Mouse (Mus musculus) spleen, postnatal 36 days (tissue): ENCODE data around the gene Il27ra.

Source experiments
- DNase-seq, 2 experiments: peaks; one replicate each; pipeline ENCODE4 v3.0.0; 2022; ENCODE audit warnings: low spot score in 2 of 2, mixed read lengths in 1 of 2

Il27ra gene

GRCm38 (mm10) chr8:84065457-84066072 is 23.2 kb upstream of the Il27ra start:
- DNase-seq = no peak

- no peak for DNase-seq
Observed at GRCm38 (mm10) chr8:84065037-84065436, 22.6 kb upstream of the Il27ra start, which contains the start of gene Gm10643. Gm10643 (minus strand) TSS chr8:84065137.

- peak; percentile 90 for DNase-seq
Observed at GRCm38 (mm10) chr8:84063861-84064610, 21.6 kb upstream of the Il27ra start.

DNA sequence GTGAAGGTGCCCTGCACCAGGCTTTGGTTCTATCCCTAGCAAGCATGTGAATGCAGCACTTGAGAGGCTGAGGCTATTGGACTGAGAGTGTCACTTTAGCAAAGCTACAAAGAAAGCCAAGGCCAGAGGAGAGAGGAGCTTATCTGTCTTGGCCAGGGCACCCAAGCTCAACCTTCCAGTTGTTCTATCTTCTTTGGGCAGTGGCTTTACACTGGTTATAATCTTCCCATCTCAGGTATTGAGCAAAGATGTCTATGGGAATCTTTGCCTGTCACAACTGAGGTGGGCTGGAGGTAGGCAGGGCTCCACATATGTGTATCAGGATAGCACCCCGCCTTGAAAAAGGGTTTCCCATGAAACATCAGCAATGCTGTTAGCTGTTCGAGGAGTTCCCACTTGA is 17.9 kb upstream of the Il27ra start:
- DNase-seq = no peak

- no peak for DNase-seq
Observed at GRCm38 (mm10) chr8:84059226-84059625, 16.8 kb upstream of the Il27ra start.

DNA sequence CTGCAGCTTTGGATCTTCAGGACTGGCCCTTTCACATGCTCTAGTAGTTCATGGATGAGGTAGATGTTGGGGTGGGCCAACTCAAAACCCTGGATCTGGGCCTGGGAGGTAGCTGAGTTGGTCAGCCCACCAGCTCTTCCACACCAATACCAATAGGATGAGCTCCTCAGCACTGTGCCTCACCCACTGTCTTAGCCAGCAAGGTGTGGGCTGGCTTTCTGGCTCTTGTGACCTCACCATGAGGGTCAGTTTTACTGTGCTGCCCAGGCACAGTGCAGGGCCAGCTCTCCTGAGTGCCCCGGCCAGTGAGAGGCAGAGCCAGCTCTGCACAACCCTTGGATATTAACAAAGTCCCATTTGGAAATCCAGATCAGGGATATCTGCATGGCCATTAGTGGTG is 15.4 kb upstream of the Il27ra start:
- DNase-seq = no peak

DNA sequence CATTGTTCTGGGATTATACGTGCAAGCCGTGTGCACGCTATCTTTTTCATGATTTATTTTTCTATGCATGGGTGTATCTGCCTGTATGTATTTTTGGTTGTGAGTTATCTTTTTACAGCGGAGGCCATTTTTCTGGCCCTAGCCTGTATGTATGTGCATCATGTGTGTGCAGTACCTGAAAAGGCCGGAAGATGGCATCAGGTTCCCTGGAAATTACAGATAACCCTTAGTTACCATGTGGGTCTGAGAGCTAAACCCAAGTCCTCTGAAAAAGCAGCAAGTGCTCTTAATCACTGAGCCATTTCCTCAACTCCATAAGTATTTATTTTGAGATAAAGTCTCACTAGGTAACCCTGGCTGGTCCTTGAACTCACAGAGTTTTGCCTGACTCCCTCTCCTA is 10.8 kb upstream of the Il27ra start:
- DNase-seq = no peak

GRCm38 (mm10) chr8:84052746-84053145 is 10.4 kb upstream of the Il27ra start:
- no peak for DNase-seq

DNA sequence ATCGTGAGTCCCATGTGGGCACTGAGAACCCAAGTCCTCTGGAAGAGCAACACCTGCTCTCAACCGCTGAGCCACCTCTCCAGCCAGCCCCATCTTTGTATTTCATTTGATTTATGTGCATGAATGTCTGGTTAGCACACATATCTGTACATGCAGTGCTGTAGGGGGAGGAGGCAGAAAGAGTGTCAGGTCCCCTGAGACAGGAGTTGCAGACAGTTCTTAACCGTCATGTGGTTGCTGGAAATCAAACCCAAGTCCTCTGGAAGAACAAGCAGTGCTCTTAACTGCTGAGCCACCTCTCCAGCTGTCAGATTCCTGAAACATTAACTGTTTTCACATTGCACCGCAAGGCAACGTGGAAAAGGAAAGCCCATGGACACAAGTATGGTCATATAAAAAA is 5.8 kb upstream of the Il27ra start:
- DNase-seq = no peak

GRCm38 (mm10) chr8:84046505-84046904 is 4.1 kb upstream of the Il27ra start:
- no peak for DNase-seq

- DNase-seq = no peak
Observed at GRCm38 (mm10) chr8:84044900-84045299, 2.5 kb upstream of the Il27ra start, which contains the start of gene Rln3. Rln3 (minus strand) TSS chr8:84045000.

DNA sequence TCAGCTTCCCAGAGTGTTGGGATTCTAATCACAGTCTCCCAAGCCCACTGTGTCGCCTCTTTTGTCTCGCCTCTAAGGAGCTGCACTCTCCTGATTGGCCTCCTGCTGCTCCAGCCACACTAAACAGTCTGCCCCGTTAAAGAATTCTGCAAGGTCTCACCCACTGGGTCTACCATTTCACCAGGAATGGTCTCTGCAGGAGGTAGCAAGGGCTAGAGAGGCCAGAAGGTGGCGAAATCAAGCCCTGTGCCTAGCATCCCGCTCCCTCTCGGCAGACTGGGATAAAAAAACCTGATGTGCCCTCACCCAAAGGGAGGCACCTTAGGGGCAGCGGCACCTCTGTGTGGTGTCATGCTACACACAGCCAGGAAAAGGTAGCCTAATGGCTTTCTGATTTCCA is 1.7 kb upstream of the Il27ra start:
- DNase-seq = no peak

- no peak for DNase-seq
Observed at GRCm38 (mm10) chr8:84042948-84043342, 556 bp upstream of the Il27ra start.

GRCm38 (mm10) chr8:84039050-84039449 is 3.3 kb downstream of the Il27ra start:
- DNase-seq = peak; percentile 60 to 74

- DNase-seq = no peak
Observed at GRCm38 (mm10) chr8:84038015-84038414, 4.4 kb downstream of the Il27ra start.

- DNase-seq = no peak
Observed at GRCm38 (mm10) chr8:84032777-84033176, 9.6 kb downstream of the Il27ra start.

DNA sequence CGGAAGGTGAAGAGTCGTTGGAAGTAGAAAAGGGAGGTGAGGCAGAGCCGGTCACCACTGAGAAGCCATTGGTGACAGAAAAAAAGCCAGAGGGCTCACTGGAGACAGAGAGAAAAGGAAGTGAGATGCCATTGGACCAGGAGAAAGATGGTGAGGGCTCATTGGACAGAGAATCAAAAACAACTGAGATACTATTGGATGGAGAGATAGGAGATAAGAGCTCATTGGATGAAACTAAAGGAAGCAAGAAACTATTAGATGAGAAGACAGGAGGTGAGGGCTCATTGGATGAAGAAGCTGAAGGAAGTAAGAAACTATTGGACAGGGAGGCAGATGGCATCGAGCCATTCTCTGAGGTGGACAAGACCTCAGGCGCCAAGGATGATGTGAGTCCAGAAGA is 13.1 kb downstream of the Il27ra start:
- no peak for DNase-seq

GRCm38 (mm10) chr8:84027449-84027848 is 14.9 kb downstream of the Il27ra start:
- peak; percentile 63 to 64 for DNase-seq

DNA sequence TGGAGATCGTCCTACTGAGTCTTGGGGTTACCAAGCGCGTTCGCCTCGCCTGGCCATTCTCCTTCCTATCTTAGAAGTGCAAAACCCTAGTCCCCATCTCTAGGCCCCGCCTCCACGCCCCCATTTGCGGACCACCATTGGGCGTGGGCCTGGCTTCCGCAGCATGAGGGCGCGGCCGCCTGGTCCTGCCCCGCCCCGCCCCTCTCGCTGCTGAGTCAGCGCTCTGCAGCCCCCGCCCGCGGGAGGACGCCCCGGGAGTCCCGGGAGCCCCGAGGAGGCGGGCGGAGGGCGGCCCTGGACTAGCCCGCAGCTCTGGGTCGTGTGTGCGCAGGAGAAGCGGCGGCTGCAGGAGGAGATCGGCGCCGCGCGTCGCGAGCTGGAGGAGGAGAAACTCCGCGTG is 16.5 kb downstream of the Il27ra start:
- DNase-seq = no peak

DNA sequence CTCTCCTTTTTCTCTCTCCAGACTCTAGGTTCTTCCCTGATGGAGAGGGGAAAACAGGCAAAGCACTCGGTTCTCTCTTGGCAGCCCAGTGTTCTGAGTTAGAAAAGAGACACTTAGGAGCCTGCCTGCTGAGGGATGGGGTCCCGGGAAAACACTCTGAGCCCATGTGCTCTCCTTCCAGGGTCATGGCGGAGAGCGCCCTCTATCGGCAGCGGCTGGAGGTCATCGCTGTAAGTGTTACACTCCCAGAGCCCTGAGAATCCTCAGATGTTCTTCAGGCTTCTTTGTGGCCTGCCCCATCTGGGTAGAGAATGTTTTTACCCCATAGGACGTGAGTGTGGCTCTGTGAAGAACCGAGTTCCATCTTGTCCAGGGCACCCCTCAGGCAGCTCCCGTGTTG is 18.2 kb downstream of the Il27ra start:
- DNase-seq = no peak

- no peak for DNase-seq
Observed at GRCm38 (mm10) chr8:84023631-84024030, 18.8 kb downstream of the Il27ra start.

GRCm38 (mm10) chr8:84023085-84023484 is 19.3 kb downstream of the Il27ra start:
- no peak for DNase-seq

DNA sequence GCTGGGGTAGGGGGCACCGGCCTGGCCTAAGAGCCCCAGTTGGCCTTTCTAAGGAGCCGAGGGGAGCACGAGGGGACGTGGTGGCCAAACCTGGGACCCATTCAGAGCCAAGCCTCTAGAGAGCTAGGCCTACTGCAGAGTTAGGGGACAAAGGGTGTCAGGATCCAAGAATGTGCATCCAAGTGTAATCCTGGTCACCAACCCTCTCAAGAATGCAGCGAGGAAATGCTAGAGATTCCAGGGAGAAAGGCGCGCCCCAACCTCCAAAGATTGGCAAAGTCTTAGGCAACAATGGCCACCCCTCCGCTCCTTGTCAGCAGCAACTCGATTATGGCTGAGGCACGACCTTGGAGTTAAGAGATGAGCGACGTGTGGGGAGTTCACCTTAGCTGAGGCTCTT is 20.8 kb downstream of the Il27ra start:
- DNase-seq = no peak
